Mouse (Mus musculus): ENCODE data around the gene Nup93. TPM values are rescaled to one million over a fixed set of nuclear protein-coding genes. Genes with fewer than 3 reads are reported as not detected.

Nup93 gene
- total RNA-seq, 2 experiments from 2014 or later, result 62.9 to 66.3 TPM

GRCm38 (mm10) chr8:94346264-94346663 is 131.9 kb downstream of the Nup93 start:
- no peak overlapping the region for H3K27ac ChIP-seq
- TF ChIP-seq CTCF (conservative IDR thresholded peaks at IDR 0.05), result no peak
- DNase-seq (ENCODE audit: low spot score in 2 of 2), result no peak
- no peak overlapping the region for H3K4me3 ChIP-seq

GRCm38 (mm10) chr8:94348425-94348824 is 134.1 kb downstream of the Nup93 start:
- no peak for TF ChIP-seq CTCF (conservative IDR thresholded peaks at IDR 0.05)
- DNase-seq (ENCODE audit: low spot score in 2 of 2), result no peak
- H3K4me3 ChIP-seq, result no peak overlapping the region
- no peak overlapping the region for H3K27ac ChIP-seq

GRCm38 (mm10) chr8:94354069-94354531 is 139.7 kb downstream of the Nup93 start:
- Histone ChIP-seq H3K27ac (no peak overlapping the region), H3K4me3 (no peak overlapping the region)
- no peak for DNase-seq (ENCODE audit: low spot score in 2 of 2)
- no peak for TF ChIP-seq CTCF (conservative IDR thresholded peaks at IDR 0.05)

- Histone ChIP-seq H3K27ac (no peak overlapping the region), H3K4me3 (no peak overlapping the region)
- DNase-seq (ENCODE audit: low spot score in 2 of 2), result no peak
- no peak for TF ChIP-seq CTCF (conservative IDR thresholded peaks at IDR 0.05)
These were observed 140.2 kb downstream of the Nup93 start for GRCm38 (mm10) chr8:94354571-94354970.

GRCm38 (mm10) chr8:94357220-94357619 is 142.9 kb downstream of the Nup93 start:
- TF ChIP-seq CTCF (conservative IDR thresholded peaks at IDR 0.05), result no peak
- Histone ChIP-seq H3K27ac (no peak overlapping the region), H3K4me3 (no peak overlapping the region)
- no peak for DNase-seq (ENCODE audit: low spot score in 2 of 2)

GRCm38 (mm10) chr8:94358541-94358940 is 144.2 kb downstream of the Nup93 start:
- no peak for TF ChIP-seq CTCF (conservative IDR thresholded peaks at IDR 0.05)
- Histone ChIP-seq H3K4me3 (no peak overlapping the region), H3K27ac (no peak overlapping the region)
- peak; percentile 49 to 51 for DNase-seq (ENCODE audit: low spot score in 2 of 2)

- H3K27ac ChIP-seq, result no peak overlapping the region
- no peak overlapping the region for H3K4me3 ChIP-seq
- DNase-seq (ENCODE audit: low spot score in 2 of 2), result no peak
- no peak for TF ChIP-seq CTCF (conservative IDR thresholded peaks at IDR 0.05)
These were observed 147.5 kb downstream of the Nup93 start for GRCm38 (mm10) chr8:94361774-94362431.

GRCm38 (mm10) chr8:94362607-94363239 is 148.4 kb downstream of the Nup93 start:
- H3K4me3 ChIP-seq, result no peak overlapping the region
- no peak for DNase-seq (ENCODE audit: low spot score in 2 of 2)
- H3K27ac ChIP-seq, result peak overlapping the region; percentile 70
- no peak for TF ChIP-seq CTCF (conservative IDR thresholded peaks at IDR 0.05)

- H3K27ac ChIP-seq, result peak overlapping the region; percentile 70
- no peak for TF ChIP-seq CTCF (conservative IDR thresholded peaks at IDR 0.05)
- no peak for DNase-seq (ENCODE audit: low spot score in 2 of 2)
- H3K4me3 ChIP-seq, result no peak overlapping the region
These were observed 148.9 kb downstream of the Nup93 start for GRCm38 (mm10) chr8:94363288-94363688.

GRCm38 (mm10) chr8:94363906-94364305 is 149.5 kb downstream of the Nup93 start:
- no peak for TF ChIP-seq CTCF (conservative IDR thresholded peaks at IDR 0.05)
- DNase-seq (ENCODE audit: low spot score in 2 of 2), result no peak
- peak overlapping the region; percentile 64 for H3K27ac ChIP-seq
- H3K4me3 ChIP-seq, result no peak overlapping the region

- no peak for DNase-seq (ENCODE audit: low spot score in 2 of 2)
- Histone ChIP-seq H3K27ac (no peak overlapping the region), H3K4me3 (no peak overlapping the region)
- no peak for TF ChIP-seq CTCF (conservative IDR thresholded peaks at IDR 0.05)
These were observed 150.4 kb downstream of the Nup93 start for GRCm38 (mm10) chr8:94364686-94365312.

GRCm38 (mm10) chr8:94365410-94365981 is 151.1 kb downstream of the Nup93 start:
- no peak for TF ChIP-seq CTCF (conservative IDR thresholded peaks at IDR 0.05)
- DNase-seq (ENCODE audit: low spot score in 2 of 2), result no peak
- no peak overlapping the region for H3K27ac ChIP-seq
- H3K4me3 ChIP-seq, result no peak overlapping the region

Small RNAs within 50 kb of the gene (microRNA-seq; reads per million reads assigned to microRNA genes)
- gene Mir138-2, result 2,172 to 2,296 reads per million in 2 experiments

Other genes with a start within 250 kb of the Nup93 start
- gene Amfr, start 201.7 kb upstream of the Nup93 start, total RNA-seq (2021), result 100 to 1,000 TPM; 122 to 128 TPM
- gene Nudt21, start 177.5 kb upstream of the Nup93 start, total RNA-seq (2021), result 10 to 100 TPM; 53.3 to 56.6 TPM
- gene Ogfod1, start 177.4 kb upstream of the Nup93 start, total RNA-seq (2021), result 100 to 1,000 TPM; 108 to 110 TPM
- 10 to 100 TPM; 27.6 to 31.4 TPM for gene Bbs2, start 115.6 kb upstream of the Nup93 start, total RNA-seq (2021)
- not detected for gene Mt4, start 77.4 kb upstream of the Nup93 start, total RNA-seq (2021)
- 1,000 to 10,000 TPM; 1,175 to 1,192 TPM for gene Mt3, start 62.0 kb upstream of the Nup93 start, total RNA-seq (2021)
- gene Mt2, start 41.9 kb upstream of the Nup93 start, total RNA-seq (2021), result 100 to 1,000 TPM; 545 to 546 TPM
- gene Mt1, start 35.5 kb upstream of the Nup93 start, total RNA-seq (2021), result 100 to 1,000 TPM; 636 to 650 TPM
- 1 to 10 TPM in 1 of 2 experiments, under 1 TPM in 1; 0.54 to 1.0 TPM for gene Slc12a3, start 114.6 kb downstream of the Nup93 start, total RNA-seq (2021)
- gene Herpud1, start 171.9 kb downstream of the Nup93 start, total RNA-seq (2021), result 10 to 100 TPM; 54.4 to 57.3 TPM
- gene Nlrc5, start 219.8 kb downstream of the Nup93 start, total RNA-seq (2021), result 1 to 10 TPM in 1 of 2 experiments, under 1 TPM in 1; 0.54 to 1.4 TPM